Mouse (Mus musculus): ENCODE results near the gene Hivep3.

DNA sequence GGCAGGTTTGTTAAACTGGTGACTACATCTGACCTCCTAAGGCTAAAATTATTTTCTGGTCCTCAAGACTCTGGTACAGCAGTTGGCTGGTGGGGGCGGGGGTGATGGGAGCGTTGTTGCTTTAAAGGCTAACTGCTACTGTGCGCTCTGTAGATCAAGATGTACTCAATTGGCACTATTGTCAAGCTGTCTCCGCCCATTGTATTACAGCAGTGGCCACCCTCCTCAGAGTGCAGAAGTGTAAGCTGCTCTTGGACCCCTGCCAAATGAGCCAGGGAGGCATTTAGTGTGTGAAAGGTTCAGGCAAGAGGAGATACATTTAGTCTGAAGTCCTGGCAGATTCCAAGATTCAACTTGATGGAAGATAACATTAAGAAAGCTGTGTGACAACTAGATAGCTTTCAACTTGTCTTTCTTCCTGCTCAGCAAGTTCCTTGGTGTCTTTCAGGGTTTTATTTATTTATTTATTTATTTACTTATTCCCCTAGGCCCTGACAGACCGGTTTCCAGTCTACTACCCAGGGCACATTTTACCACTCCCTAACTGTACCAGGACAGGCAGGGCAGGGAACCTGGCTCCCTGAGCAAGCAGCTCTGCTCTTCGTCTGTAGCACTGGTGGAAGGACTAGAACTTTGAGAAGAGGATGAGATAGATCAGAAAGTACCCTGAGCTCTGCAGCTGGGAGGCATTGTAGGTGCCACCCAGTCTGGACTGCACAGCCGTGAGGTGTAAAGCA is 83.2 kb downstream of the Hivep3 start:
- TF ChIP-seq POLR2A (IDR thresholded peaks at IDR 0.05; ENCODE audit: extremely low read depth, insufficient read depth, low read length) (no peak), CTCF (IDR thresholded peaks at IDR 0.05; ENCODE audit: low read depth, low read length) (no peak)
